Mouse (Mus musculus): Measurements from ENCODE around the gene Tmem88.
A peak's percentile ranks its signal among the peaks of the same experiment; 100 is the strongest.
"Not testable (repeated sequence)": the region's sequence is repeated elsewhere in the genome, so short reads cannot be mapped to it uniquely, and the experiment has no call there.

The Tmem88 gene

DNA sequence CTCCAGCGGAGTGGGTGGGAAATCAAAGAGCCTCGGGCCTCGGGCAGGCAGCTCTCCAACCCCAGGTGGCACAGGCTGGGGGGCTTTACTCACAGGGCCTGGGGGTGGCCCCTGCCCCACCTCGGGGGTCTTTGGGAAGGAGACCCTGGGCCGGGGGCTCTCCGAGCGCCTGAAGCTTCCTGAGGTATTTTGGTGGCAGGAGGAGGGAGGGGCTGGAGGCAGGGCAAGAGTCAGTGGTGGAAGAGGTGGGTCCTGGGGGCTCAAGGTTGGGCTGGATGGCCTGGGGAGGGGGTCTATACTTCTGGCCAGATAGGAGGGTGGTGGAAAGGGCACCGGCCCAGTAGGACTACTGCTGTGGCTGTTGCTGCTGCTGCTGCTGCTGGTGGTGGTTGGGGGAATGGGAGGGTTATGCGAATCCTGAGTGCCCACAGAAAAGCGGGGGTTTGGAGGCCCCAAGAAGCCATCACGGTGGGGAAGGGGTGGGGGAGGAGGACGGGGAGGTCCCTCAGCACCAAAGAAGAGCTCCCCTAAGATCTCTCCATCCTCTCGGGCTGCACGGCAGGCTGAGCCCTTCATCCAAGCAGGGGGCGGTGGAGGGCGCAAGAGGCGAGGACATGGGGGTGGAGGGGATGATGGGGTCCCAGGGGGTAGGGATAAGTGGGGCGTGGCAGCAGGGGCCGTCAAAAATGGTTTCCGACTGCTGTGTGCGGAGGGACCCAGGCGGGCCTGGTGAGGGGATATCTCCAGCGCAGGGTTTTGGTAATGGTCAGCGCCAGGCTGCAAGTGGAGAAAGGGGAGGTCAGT is 7.6 kb upstream of the Tmem88 start:
- DNase-seq (ENCODE audit: low read depth in 1 of 2, low spot score in 2 of 2): no peak

DNA sequence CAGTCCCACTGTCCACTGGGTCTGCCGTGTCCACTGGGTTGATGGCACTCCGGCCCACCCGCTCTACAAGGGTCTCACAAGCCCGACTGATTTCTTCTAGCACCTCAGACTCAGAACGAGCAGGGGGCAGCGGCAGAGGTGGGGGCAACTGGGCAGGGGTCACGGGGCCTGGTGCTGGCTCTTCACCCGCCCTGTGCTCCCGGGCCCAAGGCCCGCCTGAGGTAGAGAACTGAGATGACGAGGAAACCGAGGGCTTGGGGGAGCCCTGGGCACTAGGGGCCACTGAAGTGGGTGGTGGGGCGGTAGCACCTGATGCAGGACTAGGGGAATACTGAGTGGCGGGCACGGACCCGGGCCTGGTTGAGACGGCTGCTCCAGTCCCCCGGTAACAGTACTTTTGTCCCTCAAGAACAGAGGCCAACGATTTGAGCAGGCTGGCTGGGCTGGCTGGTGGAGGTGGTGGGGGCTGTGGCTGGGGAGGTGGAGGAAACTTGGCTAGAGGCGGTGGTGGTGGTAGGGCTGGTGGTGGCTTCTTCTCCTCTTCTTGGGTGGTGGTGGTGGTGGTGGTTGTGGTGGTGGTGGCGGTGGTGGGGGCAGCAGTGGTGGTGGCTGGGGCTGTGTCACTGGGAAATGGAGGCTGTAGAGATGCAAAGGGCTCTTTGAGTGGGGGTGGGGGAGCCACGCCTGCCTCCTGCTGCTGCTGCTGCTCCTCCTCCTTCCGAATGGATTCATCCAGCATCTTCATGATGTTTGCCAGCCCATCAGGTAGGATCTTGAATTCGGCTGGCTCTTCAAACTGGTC is 6.8 kb upstream of the Tmem88 start:
- no peak for DNase-seq (ENCODE audit: low read depth in 1 of 2, low spot score in 2 of 2)

DNA sequence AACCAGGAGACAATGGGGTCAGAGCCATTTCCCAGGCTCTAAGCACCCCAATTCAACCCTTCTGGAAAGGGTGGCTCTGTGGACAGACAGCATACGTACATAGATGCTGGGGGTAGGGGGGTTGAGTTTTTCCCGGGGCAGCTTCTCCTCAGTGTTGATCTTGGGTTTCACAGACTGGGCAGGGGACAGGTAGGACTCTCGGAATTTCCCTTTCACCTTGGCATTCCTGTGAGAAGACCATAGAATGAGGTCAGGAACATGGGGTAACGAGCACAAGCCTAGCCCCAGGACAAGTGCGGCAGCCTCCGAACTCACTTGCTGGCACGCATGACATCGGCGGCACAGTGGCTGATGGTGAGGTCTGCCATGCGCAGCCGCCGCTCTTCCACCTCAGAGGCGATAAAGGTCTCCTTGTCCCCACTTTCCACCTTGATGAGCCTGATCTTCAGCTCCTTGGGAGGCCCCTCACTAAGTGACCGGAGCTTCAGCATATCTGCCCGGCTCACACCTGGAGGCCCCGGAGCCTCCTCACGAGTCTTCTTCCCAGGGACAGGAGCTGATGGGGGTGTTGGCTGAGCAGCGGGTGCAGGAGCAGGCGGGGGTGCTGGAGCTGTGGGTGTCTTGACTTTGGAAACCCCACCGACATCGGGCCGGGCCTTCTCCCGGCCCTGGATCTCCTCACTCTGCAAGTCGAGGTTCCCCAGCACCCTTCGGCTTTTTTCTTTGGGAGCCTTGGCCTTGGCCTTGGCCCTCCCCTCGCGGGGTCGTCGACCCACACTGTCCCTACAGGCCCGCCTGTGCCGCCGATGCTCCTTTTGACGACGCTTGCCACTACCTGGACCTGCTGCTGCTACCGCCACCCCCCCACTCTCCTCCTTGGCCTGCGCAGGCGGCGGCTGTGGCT is 5.9 kb upstream of the Tmem88 start:
- no peak for DNase-seq (ENCODE audit: low read depth in 1 of 2, low spot score in 2 of 2)

DNA sequence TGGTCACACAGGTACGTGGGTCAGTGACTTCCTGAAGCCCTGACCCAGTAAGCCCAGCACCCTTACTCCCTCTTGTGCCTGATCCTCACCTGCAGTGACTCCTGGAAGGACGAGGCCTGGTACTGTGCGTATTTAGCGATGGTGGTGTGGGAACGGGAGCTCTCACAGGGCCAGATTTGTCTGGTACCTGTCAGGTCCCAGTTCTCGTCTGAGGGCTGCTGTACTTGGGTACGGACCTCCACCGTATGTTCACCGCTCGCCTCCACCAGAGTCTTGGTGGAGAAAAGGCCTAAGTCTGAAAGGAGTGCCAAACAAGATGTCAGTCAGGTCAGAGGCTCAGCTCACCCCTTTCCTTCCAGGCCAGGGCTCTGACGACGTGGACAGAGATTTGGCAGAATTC is 4.0 kb upstream of the Tmem88 start:
- no peak for DNase-seq (ENCODE audit: low read depth in 1 of 2, low spot score in 2 of 2)

DNA sequence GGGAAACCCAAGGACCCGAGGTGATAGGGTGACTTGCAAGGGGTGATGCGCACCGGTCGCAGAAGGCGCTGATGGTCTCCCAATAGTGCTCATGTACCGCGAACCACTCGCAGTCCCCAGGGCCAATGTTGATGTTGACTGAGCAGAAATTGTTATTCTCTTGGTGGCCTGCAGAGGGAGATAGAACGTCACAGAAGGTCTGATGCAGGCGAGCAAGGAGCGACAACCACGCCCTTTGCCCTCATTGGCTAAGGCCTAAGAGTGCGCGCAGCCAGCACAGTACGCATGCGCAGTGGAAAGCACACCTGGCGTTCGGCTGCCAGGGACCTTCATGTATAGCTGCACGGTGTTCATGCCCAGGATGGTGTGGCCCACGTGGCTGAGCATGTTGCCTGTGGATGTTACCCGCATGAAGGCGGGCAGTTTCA is 3.2 kb upstream of the Tmem88 start:
- DNase-seq (ENCODE audit: low read depth in 1 of 2, low spot score in 2 of 2): peak in 1 of 2 experiments; percentile 70

DNA sequence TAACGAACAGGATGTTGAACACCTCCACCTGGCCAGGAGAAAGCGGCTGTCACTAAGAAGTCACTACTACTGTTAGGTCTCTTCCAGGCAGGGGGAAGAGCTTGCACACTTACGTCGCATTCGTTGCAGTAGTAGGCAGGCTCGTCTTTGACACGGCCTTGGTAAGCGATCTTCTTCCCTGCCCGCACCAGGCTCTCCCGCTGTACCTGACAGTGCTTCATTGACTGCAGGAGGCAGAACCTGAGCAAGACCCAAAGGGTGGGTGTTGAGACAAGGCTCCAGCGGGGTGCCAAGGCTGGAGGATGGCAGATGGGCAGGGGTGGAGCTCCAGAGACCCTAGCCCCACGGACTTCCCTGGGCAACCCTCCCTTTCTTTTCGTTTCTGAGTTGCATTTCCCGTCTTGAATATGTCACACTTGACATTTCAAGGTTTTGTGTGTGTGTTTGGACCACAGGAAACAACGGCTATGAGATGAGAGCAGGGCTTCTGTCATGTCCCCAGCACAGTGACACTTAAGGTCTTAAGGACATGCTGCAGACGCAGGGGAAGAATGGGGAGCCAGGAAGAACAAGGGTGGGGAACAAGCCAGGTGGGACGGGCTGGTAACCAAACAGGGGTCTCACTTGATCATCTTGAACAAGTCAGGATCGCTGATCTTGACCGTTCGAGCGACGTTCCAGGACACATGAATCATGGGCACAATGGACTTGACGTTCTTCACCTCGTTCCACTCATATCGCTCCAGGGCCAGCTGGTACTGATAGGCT is 2.2 kb upstream of the Tmem88 start:
- DNase-seq (ENCODE audit: low read depth in 1 of 2, low spot score in 2 of 2): no peak

DNA sequence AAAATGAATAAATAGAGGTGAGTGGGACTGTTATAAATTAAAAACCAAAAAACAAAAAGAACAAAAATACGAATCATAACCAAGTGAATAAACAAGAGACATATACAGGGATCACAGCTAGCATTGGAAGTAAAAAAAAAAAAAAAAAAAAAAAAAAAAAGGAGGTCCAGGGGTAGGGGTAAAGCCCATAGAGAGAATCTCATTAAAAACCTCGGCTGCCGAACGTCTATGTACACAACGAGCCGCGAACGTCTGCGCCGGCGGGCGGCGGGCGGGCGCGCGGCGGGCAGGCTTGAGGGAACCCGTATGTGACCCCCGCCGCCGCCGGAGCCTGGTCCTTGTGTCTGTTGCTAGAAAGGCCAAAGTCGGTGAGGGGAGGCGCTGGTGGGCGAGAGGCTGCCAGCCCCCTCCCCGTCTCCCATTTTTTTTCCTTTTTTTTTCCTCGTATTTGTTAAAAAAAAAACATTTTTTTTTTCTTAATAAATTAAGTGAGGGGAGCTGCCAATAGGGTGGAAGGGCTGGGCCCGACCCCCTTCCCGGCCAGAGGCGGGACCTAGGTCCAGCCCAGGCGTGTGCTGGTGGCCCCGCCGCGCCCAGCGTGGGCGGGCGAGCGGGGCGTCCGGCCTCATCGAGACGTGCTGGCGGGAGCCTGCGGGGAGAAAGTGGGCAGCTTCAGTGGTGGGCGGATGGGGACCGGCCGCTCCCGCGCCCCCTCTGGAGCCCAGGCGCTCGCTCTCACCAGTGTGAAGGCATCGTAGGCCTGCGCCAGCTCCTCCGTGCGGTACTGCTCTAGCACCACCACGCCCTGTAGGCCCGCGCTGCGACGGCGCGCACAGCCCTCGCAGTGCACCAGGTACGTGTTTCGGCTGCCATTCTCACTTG is 1.4 kb upstream of the Tmem88 start:
- no peak for DNase-seq (ENCODE audit: low read depth in 1 of 2, low spot score in 2 of 2)

DNA sequence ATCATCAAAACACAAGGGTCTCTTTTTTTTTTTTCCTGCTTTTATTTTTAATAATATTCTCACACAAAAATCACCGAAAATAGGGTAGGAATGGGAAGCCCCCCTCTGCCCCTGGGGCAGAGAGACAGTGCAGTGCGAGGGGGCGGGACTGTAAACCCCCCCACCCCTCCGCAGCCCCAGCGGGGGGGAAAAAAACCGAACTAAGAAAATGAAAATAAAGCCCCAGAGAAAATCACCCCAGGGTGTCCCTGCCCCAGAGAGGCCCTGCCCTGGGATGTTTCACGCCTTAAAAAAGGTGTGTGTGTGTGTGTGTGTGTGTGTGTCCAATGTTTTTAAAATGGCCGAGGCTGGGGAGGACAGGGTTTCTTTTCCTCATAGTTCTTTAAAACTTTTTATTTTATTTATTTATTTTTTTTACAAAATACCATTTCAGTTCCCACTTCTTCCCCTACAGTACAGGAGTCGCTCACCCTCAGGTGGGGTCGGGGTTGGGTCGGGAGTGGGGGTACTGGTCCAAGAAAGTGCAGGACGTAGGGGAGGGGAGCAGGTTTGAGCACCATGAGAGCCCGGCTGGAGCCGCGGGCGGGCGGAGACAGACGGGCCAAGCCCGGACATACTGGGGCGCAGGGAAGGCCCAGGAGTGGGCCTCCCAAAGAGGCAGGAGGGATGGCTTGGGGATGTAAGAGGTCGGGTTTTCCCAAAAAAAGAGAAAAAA is 609 bp upstream of the Tmem88 start:
- DNase-seq (ENCODE audit: low read depth in 1 of 2, low spot score in 2 of 2): no peak

DNA sequence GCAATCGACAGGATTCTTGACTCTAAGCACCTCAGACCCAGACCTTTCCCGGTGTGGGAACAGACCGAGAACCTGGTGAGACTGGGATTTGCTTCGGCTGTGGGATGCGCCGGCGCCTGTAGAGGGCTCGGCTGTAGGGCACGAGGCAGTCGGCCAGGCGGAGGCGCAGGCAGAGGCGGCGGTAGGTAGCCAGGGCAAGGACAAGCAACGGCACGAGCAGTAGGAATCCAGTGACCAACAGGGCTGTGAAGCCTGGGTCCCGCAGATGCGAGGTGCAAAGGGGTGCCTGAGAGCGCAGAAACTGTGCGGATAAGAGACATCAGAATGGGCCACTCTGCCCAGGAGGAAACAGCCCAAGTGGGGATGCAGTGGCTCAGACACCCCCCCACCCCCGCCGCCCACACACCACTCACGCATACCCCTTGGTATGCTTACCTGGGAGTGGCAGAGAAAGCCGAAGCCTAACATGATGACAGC is 415 bp downstream of the Tmem88 start:
- no peak for DNase-seq (ENCODE audit: low read depth in 1 of 2, low spot score in 2 of 2)

DNA sequence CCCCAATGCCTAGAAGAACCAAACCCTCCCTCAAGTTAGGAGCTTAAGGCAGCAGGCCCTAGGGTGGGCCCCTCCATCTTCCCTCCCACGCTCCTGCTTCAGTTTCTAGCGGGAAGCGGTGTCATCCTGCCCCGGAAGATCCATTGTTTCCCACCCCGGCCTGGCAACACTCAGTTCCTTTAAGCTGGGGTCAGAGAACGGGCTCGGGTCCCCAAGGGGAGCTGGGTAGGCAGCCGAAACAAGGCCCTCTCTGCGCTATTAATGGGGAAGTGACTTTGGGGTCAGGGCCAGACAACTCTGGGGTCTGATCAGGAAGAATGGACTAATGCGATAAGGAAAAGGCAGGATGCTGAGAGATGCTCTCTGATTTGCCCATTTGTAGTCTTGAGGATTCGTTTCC is 1.3 kb downstream of the Tmem88 start:
- DNase-seq (ENCODE audit: low read depth in 1 of 2, low spot score in 2 of 2): no peak

DNA sequence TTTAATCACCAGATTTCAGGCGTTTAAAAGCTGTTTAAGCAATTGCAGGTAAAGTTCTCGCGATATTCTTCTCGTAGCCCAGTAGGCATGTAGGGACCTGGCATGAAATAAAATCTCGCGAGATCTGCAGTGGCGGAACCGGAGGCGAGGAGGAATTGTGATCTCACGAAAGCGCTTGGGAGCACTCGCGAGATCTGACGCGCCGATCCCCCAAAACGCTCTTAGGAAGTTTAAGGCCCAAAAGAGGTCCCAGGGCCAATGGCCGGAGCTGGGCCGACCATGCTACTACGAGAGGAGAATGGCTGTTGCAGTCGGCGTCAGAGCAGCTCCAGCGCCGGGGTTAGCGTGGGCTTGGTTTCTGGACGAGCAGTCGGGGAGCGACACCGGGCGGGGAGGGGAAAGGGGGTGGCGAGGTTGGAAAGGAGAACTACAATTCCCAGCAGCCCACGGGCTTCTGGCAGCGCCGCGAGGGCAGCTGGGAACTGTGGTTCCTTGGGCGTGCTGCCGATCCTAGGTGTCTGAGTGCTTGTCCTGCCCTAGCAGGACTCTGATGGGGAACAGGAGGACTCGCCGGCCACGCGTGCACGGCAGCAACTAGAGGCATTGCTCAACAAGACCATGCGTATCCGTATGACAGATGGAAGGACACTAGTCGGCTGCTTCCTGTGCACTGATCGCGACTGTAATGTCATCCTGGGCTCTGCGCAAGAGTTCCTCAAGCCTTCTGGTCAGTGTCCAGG is 2.2 kb downstream of the Tmem88 start:
- DNase-seq (ENCODE audit: low read depth in 1 of 2, low spot score in 2 of 2): peak; percentile 91 to 93

DNA sequence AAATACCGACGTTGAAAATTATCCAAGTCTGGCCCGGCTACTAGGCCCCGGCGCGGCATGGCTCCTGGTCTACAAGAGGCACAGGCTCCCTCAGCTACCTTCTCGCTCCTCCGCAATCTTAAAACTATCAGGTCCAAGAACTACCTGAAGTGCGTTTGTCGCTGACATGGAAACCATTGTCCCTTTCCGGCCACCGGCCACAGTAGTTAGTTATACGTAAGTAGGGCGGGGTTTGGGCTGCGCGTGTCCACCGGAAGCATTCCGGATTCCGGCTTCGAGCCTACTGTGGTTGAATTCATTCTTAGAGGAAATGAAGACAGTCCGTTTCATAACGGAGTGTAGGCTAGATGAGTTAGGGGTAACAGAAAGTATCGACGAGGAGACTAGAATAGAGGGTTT is 2.8 kb downstream of the Tmem88 start, which contains the start of the genes Naa38 and Cyb5d1:
TSS of gene Naa38 (plus strand) at position 253 of the 399 bp plus-strand sequence.
TSS of gene Cyb5d1 (minus strand) at position 397 of the 399 bp plus-strand sequence.
- DNase-seq (ENCODE audit: low read depth in 1 of 2, low spot score in 2 of 2): peak; percentile 75 to 83

DNA sequence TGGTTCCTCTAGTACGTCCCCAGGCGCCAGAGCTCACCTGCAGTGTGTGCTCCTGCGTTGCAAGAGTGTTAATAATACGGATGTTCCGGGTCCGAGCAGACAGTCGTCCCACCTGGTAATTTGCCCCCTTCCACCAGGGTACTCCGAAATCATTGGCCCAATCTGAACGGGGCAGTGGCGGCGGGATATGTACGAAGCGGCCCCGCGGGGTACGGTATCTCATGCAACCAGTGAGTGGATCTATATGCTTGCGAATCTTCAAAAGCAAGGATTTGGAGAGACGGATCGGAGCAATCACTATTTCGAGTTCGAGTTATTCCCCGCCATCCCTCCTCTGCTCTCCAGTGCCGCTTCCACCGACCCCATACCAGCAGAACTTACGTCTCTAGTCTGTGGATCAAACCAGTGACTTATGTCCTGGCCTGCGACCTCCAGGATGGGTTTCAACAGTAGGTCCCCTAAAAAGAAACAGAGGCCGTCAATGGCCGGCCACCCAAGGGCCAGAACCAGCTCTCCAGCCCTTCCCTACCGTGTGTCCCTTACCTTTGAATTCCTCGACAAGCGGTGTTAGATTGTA is 3.4 kb downstream of the Tmem88 start:
- DNase-seq (ENCODE audit: low read depth in 1 of 2, low spot score in 2 of 2): not testable (repeated sequence)

DNA sequence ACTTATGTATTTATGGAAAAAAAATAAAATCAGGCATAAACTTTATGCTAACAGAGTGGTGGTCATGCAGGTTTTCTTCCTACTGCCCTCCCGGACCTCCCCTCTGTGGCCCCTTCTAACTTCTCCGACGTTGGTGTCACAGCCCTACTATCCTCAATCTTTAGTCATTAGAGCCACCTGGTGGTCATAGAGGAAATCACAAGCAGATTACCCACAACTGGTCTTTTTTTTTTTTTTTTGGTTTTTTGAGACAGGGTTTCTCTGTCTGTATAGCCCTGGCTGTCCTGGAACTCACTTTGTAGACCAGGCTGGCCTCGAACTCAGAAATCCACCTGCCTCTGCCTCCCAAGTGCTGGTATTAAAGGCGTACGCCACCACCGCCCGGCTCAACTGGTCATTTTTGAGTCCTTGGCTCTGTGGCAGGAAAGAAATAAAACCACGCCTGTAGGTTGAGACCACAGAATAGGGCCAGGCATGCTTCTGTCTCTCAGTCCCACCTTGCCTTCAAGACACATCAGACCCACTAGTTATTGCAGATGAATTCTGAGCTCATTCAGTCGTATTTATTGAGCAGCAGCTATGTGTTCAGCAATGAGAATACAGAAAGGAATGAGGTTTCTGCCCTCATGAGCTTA is 7.5 kb downstream of the Tmem88 start:
- DNase-seq (ENCODE audit: low read depth in 1 of 2, low spot score in 2 of 2): peak in 1 of 2 experiments; percentile 30

DNA sequence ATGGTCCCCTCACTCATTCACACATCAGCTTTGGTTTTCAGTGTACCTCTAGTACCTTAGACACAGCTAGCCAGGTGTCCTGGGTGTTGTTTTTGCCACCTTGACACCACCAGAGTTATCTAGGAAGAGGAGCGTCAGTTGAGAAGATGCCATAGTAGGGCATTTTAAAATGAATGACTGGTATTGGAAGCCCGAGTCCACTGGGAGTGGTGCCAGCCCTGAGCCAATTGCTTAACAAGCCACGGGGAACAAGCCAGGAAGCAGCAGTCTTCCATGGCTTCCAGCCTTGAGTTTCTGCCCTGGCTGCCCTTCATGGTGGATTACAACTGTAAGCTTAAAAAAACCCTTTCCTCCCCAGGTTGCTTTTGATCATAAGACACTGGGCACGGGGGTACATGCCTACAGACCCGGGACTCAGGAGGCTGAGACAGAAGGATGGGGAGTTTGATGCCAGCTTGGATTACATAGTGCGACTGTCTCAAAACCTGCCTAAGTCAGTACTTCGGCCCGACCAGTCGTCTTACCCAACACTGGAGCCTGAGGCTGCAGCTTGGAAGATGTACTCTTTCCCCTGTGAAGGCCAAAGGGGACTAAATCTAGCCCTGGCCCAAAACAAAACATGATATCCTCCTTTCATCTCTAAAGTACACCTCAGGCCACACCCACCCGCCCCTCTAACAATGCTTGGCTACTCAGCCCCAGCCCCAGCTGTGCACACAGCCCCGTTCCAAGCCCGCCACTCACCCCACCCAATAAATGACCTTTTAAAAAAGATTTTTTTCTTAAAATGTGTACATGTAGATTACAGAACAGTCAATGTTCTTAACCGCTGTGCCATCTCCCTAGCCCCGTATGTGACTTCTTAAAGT is 8.3 kb downstream of the Tmem88 start:
- no peak for DNase-seq (ENCODE audit: low read depth in 1 of 2, low spot score in 2 of 2)

DNA sequence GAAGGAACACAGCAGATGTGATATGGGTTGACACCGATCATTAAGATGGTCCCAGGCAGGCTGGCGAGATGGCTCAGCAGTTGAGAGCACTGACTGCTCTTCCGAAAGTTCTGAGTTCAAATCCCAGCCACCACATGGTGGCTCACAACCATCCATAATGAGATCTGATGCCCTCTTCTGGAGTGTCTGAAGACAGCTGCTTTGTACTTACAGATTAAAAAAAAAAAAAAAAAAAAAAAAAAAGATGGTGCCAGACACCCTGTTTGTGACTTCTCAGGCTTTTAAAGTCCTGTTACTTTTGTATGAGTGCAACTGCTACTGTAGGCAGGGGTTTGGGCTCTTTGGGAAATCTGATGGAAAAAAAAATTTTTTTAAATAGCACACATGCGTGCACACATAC is 9.4 kb downstream of the Tmem88 start:
- DNase-seq (ENCODE audit: low read depth in 1 of 2, low spot score in 2 of 2): no peak
